Mouse (Mus musculus): Measurements from ENCODE around the gene Gm10644.

GRCm38 (mm10) chr8:83994030-83994429, 39.0 kb upstream of the Gm10644 start:
- TF ChIP-seq CTCF (IDR thresholded peaks at IDR 0.05) (no peak), EP300 (IDR thresholded peaks at IDR 0.05; ENCODE audit: insufficient read depth, low read depth, low read length) (no peak)

All from heart, adult 2 months (tissue).